Mouse (Mus musculus) stomach, embryonic 16.5 days (tissue): Measurements from ENCODE around the gene Gm5741. TPM values are rescaled to one million over a fixed set of nuclear protein-coding genes. Genes with fewer than 3 reads are reported as not detected.

ENCODE experiments used
- ATAC-seq: fragments of 200-750 bp; cut with Nextera tagmentation; 2 replicates; pipeline ENCODE4 v1.8.0; 2017; ENCODE audit warnings: moderate number of reproducible peaks, moderate TSS enrichment; ENCODE audit not compliant: insufficient read depth, low FRiP score
- H3K27ac ChIP-seq: fragments of 300-500 bp; sonication (generic); 2 replicates; pipeline ENCODE4 v1.5.1; 2014; ENCODE audit warnings: low read length
- H3K27me3 ChIP-seq: fragments of 300-500 bp; sonication (generic); 2 replicates; pipeline ENCODE4 v1.6.1; 2014; ENCODE audit warnings: low read length, control low read depth, mixed read lengths; ENCODE audit not compliant: control insufficient read depth, insufficient read depth
- H3K36me3 ChIP-seq: fragments of 300-500 bp; sonication (generic); 2 replicates; pipeline ENCODE4 v1.6.1; 2014; ENCODE audit warnings: low read length; ENCODE audit not compliant: control insufficient read depth, insufficient read depth
- H3K4me1 ChIP-seq: fragments of 300-500 bp; sonication (generic); 2 replicates; pipeline ENCODE4 v1.6.1; 2014; ENCODE audit warnings: low read length, control low read depth, mixed read lengths; ENCODE audit not compliant: control insufficient read depth, insufficient read depth
- H3K4me2 ChIP-seq: fragments of 300-500 bp; sonication (generic); 2 replicates; pipeline ENCODE4 v1.6.1; 2014; ENCODE audit warnings: low read depth, low read length, mixed read lengths
- H3K4me3 ChIP-seq: fragments of 300-500 bp; sonication (generic); replicated peaks from 2 replicates; pipeline ENCODE4 v1.5.1; 2014; ENCODE audit warnings: mild to moderate bottlenecking, low read length
- H3K9ac ChIP-seq: fragments of 300-500 bp; sonication (generic); 2 replicates; pipeline ENCODE4 v1.6.1; 2014; ENCODE audit warnings: low read length
- H3K9me3 ChIP-seq: fragments of 300-500 bp; sonication (generic); replicated peaks from 2 replicates; pipeline ENCODE4 v1.6.1; 2016; ENCODE audit warnings: low read length, control low read depth; ENCODE audit not compliant: control insufficient read depth
- WGBS: fragments of 180-500 bp; shearing (Covaris S2); extraction: QIAGEN DNeasy Blood & Tissue Kit; methylation state at CpG from one replicate; pipeline ENCODE4 v1.1.7; 2014; 5-methylcytosine and 5-hydroxymethylcytosine counted together
- polyA plus RNA-seq: library from polyadenylated mRNA; unstranded; fragments of >200 nt; fragmentation: Nextera tagmentation; extraction: Ambion mirVana; gene quantifications from 2 replicates; pipeline ENCODE4 v1.2.1, GENCODE M21; 2015

Gene Gm5741
- polyA plus RNA-seq: 0.53 TPM in 1 of 2 replicates, not detected in the other

- no peak within 1 kb of the TSS for H3K27ac ChIP-seq
- peaks cover 11% of the 10 kb centered on the region for H3K4me1 ChIP-seq
- no peak within 1 kb of the TSS for H3K4me2 ChIP-seq
- H3K9me3 ChIP-seq: no peaks in the 10 kb centered on the region
- ATAC-seq: no peak
- H3K9ac ChIP-seq: no peak within 1 kb of the TSS
- H3K36me3 ChIP-seq: no peaks in the 10 kb centered on the region
- H3K27me3 ChIP-seq: no peaks in the 10 kb centered on the region
- H3K4me3 ChIP-seq: no peak within 1 kb of the TSS
Observed at GRCm38 (mm10) chr8:85067982-85068381, at the start of gene Gm5741. Gene Gm5741 (minus strand): TSS chr8:85067982.

GRCm38 (mm10) chr8:85116984-85117383, 49.2 kb upstream of the Gm5741 start:
- Histone ChIP-seq H3K4me1 (no peaks in the 10 kb centered on the region; the same call in 1 of the 2 replicates), H3K36me3 (peaks cover 6% of the 10 kb centered on the region), H3K9ac (no peak overlapping the region), H3K27me3 (no peaks in the 10 kb centered on the region), H3K27ac (no peak overlapping the region), H3K4me3 (no peak overlapping the region), H3K9me3 (no peaks in the 10 kb centered on the region; the same call in 1 of the 2 replicates), H3K4me2 (no peak overlapping the region)
- ATAC-seq: no peak
- 55% methylated on average over 7 of the region's 7 CpGs for WGBS

GRCm38 (mm10) chr8:85115501-85115900, 47.7 kb upstream of the Gm5741 start:
- H3K9me3 ChIP-seq: no peaks in the 10 kb centered on the region; the same call in 1 of the 2 replicates
- no peaks in the 10 kb centered on the region; the same call in 1 of the 2 replicates for H3K4me1 ChIP-seq
- H3K4me2 ChIP-seq: no peak overlapping the region
- H3K4me3 ChIP-seq: no peak overlapping the region
- 82% methylated on average over 4 of the region's 4 CpGs for WGBS
- no peak overlapping the region for H3K27ac ChIP-seq
- ATAC-seq: no peak
- H3K36me3 ChIP-seq: peaks cover 17% of the 10 kb centered on the region
- H3K9ac ChIP-seq: no peak overlapping the region
- no peaks in the 10 kb centered on the region for H3K27me3 ChIP-seq

GRCm38 (mm10) chr8:85113241-85113640, 45.5 kb upstream of the Gm5741 start:
- Histone ChIP-seq H3K4me2 (no peak overlapping the region), H3K9me3 (peaks cover 7% of the 10 kb centered on the region; the same call in 1 of the 2 replicates), H3K27me3 (no peaks in the 10 kb centered on the region), H3K36me3 (peaks cover 27% of the 10 kb centered on the region), H3K9ac (no peak overlapping the region), H3K27ac (no peak overlapping the region), H3K4me3 (no peak overlapping the region), H3K4me1 (no peaks in the 10 kb centered on the region)
- 94% methylated on average over 10 of the region's 10 CpGs for WGBS
- no peak for ATAC-seq

GRCm38 (mm10) chr8:85100076-85100665, 32.4 kb upstream of the Gm5741 start:
- Histone ChIP-seq H3K36me3 (0 out of 2 replicates have a peak, but pooled peaks cover 12% of the 10 kb centered on the region), H3K9me3 (no peaks in the 10 kb centered on the region; the same call in 1 of the 2 replicates), H3K4me1 (no peaks in the 10 kb centered on the region), H3K9ac (no peak overlapping the region), H3K27ac (no peak overlapping the region), H3K27me3 (no peaks in the 10 kb centered on the region), H3K4me3 (no peak overlapping the region), H3K4me2 (no peak overlapping the region)
- WGBS: 82% methylated on average over 4 of the region's 4 CpGs
- ATAC-seq: no peak

GRCm38 (mm10) chr8:85096850-85097249, 29.1 kb upstream of the Gm5741 start:
- Histone ChIP-seq H3K9me3 (no peaks in the 10 kb centered on the region; the same call in 1 of the 2 replicates), H3K9ac (no peak overlapping the region), H3K36me3 (peaks cover 18% of the 10 kb centered on the region; the same call in 1 of the 2 replicates), H3K27ac (no peak overlapping the region), H3K4me3 (no peak overlapping the region), H3K4me2 (no peak overlapping the region), H3K4me1 (no peaks in the 10 kb centered on the region), H3K27me3 (no peaks in the 10 kb centered on the region)
- ATAC-seq: no peak
- WGBS: 81% methylated on average over 4 of the region's 4 CpGs

- peaks cover 18% of the 10 kb centered on the region; the same call in 1 of the 2 replicates for H3K36me3 ChIP-seq
- no peaks in the 10 kb centered on the region for H3K27me3 ChIP-seq
- WGBS: 92% methylated on average over 16 of the region's 16 CpGs
- no peak overlapping the region for H3K4me3 ChIP-seq
- no peaks in the 10 kb centered on the region for H3K4me1 ChIP-seq
- no peak for ATAC-seq
- no peak overlapping the region for H3K27ac ChIP-seq
- no peaks in the 10 kb centered on the region for H3K9me3 ChIP-seq
- H3K9ac ChIP-seq: no peak overlapping the region
- H3K4me2 ChIP-seq: no peak overlapping the region
Observed at GRCm38 (mm10) chr8:85096196-85096595, 28.4 kb upstream of the Gm5741 start.

- H3K9me3 ChIP-seq: no peaks in the 10 kb centered on the region
- 94% methylated on average over 7 of the region's 7 CpGs for WGBS
- no peak overlapping the region for H3K4me3 ChIP-seq
- no peak overlapping the region for H3K27ac ChIP-seq
- ATAC-seq: no peak
- H3K9ac ChIP-seq: no peak overlapping the region
- no peaks in the 10 kb centered on the region for H3K27me3 ChIP-seq
- H3K4me2 ChIP-seq: no peak overlapping the region
- H3K4me1 ChIP-seq: no peaks in the 10 kb centered on the region
- H3K36me3 ChIP-seq: peaks cover 22% of the 10 kb centered on the region; the same call in 1 of the 2 replicates
Observed at GRCm38 (mm10) chr8:85095566-85095965, 27.8 kb upstream of the Gm5741 start.

- H3K9ac ChIP-seq: no peak overlapping the region
- no peaks in the 10 kb centered on the region for H3K4me1 ChIP-seq
- WGBS: 95% methylated on average over 13 of the region's 13 CpGs
- no peaks in the 10 kb centered on the region for H3K27me3 ChIP-seq
- H3K4me3 ChIP-seq: no peak overlapping the region
- H3K4me2 ChIP-seq: no peak overlapping the region
- H3K36me3 ChIP-seq: peaks cover 22% of the 10 kb centered on the region; the same call in 1 of the 2 replicates
- no peak for ATAC-seq
- H3K27ac ChIP-seq: no peak overlapping the region
- no peaks in the 10 kb centered on the region for H3K9me3 ChIP-seq
Observed at GRCm38 (mm10) chr8:85095051-85095450, 27.3 kb upstream of the Gm5741 start.
